Mouse (Mus musculus) left cerebral cortex, postnatal 25 days (tissue): ENCODE measurements around the gene Dock10. TPM values are rescaled to one million over a fixed set of nuclear protein-coding genes. Genes with fewer than 3 reads are reported as not detected.

Source experiments
- DNase-seq, 2 experiments: peaks; one replicate each; pipeline ENCODE4 v3.0.0; 2022; ENCODE audit warnings: low spot score in 2 of 2, mixed read lengths in 1 of 2
- intact Hi-C: fragments of 180-260 bp; cut with DNase I; formaldehyde crosslinking; loops from one replicate; pipeline ENCODE4 v1.15.1; 2025
- total RNA-seq, 2 experiments: library from RNA; stranded (reverse); gene quantifications; 2 replicates each; pipeline ENCODE4 v1.2.3; 2021

The Dock10 gene
- total RNA-seq, 2 experiments from 2014 or later: 24.4 to 38.7 TPM

- no peak for DNase-seq
- intact Hi-C loops: no loop called here
Observed at GRCm38 (mm10) chr1:80730582-80730981, 27.7 kb downstream of the Dock10 start.

- intact Hi-C loops: no loop called here
- no peak for DNase-seq
Observed at GRCm38 (mm10) chr1:80730174-80730573, 28.2 kb downstream of the Dock10 start.

GRCm38 (mm10) chr1:80728183-80728582 is 30.1 kb downstream of the Dock10 start:
- intact Hi-C loops: loop anchor here (10.0 kb wide), 1 partner anchor 183 kb away; no protein-coding TSS in a partner anchor
- DNase-seq: no peak

- intact Hi-C loops: loop anchor here (10.0 kb wide), 1 partner anchor 183 kb away; no protein-coding TSS in a partner anchor
- no peak for DNase-seq
Observed at GRCm38 (mm10) chr1:80727403-80727802, 30.9 kb downstream of the Dock10 start.

- DNase-seq: peak; percentile 45 to 59
- intact Hi-C loops: loop anchor here (5.0 to 10.0 kb wide), 3 partner anchors 115 to 540 kb away; no protein-coding TSS in a partner anchor
Observed at GRCm38 (mm10) chr1:80722647-80723046, 35.7 kb downstream of the Dock10 start.

GRCm38 (mm10) chr1:80722001-80722400 is 36.3 kb downstream of the Dock10 start:
- intact Hi-C loops: loop anchor here (5.0 to 10.0 kb wide), 3 partner anchors 115 to 540 kb away; no protein-coding TSS in a partner anchor
- no peak for DNase-seq

- intact Hi-C loops: loop anchor here (5.0 to 10.0 kb wide), 3 partner anchors 114 to 539 kb away; no protein-coding TSS in a partner anchor
- DNase-seq: no peak
Observed at GRCm38 (mm10) chr1:80721181-80721580, 37.1 kb downstream of the Dock10 start.

- peak in 1 of 2 experiments; percentile 16 for DNase-seq
- intact Hi-C loops: loop anchor here (5.0 to 10.0 kb wide), 3 partner anchors 113 to 538 kb away; no protein-coding TSS in a partner anchor
Observed at GRCm38 (mm10) chr1:80720146-80720545, 38.2 kb downstream of the Dock10 start.

- no peak for DNase-seq
- intact Hi-C loops: no loop called here
Observed at GRCm38 (mm10) chr1:80719436-80719835, 38.9 kb downstream of the Dock10 start.

GRCm38 (mm10) chr1:80718666-80719065 is 39.7 kb downstream of the Dock10 start:
- intact Hi-C loops: no loop called here

GRCm38 (mm10) chr1:80715917-80716316 is 42.4 kb downstream of the Dock10 start:
- DNase-seq: no peak
- intact Hi-C loops: no loop called here

More at GRCm38 (mm10) chr1:80718666-80719065, 39.7 kb downstream of the Dock10 start:
- DNase-seq: no peak

GRCm38 (mm10) chr1:80713920-80714319 is 44.4 kb downstream of the Dock10 start:
- intact Hi-C loops: no loop called here
- no peak for DNase-seq

- no peak for DNase-seq
- intact Hi-C loops: no loop called here
Observed at GRCm38 (mm10) chr1:80710607-80711261, 47.6 kb downstream of the Dock10 start.

- no peak for DNase-seq
- intact Hi-C loops: no loop called here
Observed at GRCm38 (mm10) chr1:80710097-80710541, 48.2 kb downstream of the Dock10 start.

- intact Hi-C loops: no loop called here
Observed at GRCm38 (mm10) chr1:80709299-80709698, 49.0 kb downstream of the Dock10 start.

GRCm38 (mm10) chr1:80703279-80703678 is 55.0 kb downstream of the Dock10 start:
- intact Hi-C loops: no loop called here
- no peak for DNase-seq

More at GRCm38 (mm10) chr1:80709299-80709698, 49.0 kb downstream of the Dock10 start:
- peak in 1 of 2 experiments; percentile 38 for DNase-seq

- DNase-seq: no peak
- intact Hi-C loops: no loop called here
Observed at GRCm38 (mm10) chr1:80676004-80676673, 82.2 kb downstream of the Dock10 start.

GRCm38 (mm10) chr1:80671730-80672129 is 86.6 kb downstream of the Dock10 start:
- intact Hi-C loops: no loop called here
- DNase-seq: peak in 1 of 2 experiments; percentile 7

- intact Hi-C loops: no loop called here
Observed at GRCm38 (mm10) chr1:80671056-80671455, 87.3 kb downstream of the Dock10 start.

GRCm38 (mm10) chr1:80670387-80670786 is 87.9 kb downstream of the Dock10 start:
- DNase-seq: no peak
- intact Hi-C loops: no loop called here

More at GRCm38 (mm10) chr1:80671056-80671455, 87.3 kb downstream of the Dock10 start:
- no peak for DNase-seq
